Mouse (Mus musculus) limb, embryonic 14.5 days (tissue): ENCODE results near the gene Dazap1. TPM values are rescaled to one million over a fixed set of nuclear protein-coding genes. Genes with fewer than 3 reads are reported as not detected.
A peak's percentile ranks its signal among the peaks of the same experiment; 100 is the strongest.
"Not testable (repeated sequence)": the region's sequence is repeated elsewhere in the genome, so short reads cannot be mapped to it uniquely, and the experiment has no call there.

ENCODE experiments used
- ATAC-seq: fragments of 200-750 bp; cut with Nextera tagmentation; 2 replicates; pipeline ENCODE4 v1.8.0; 2017; ENCODE audit warnings: low read depth, moderate number of reproducible peaks, moderate TSS enrichment; ENCODE audit not compliant: low FRiP score
- DNase-seq: peaks from one replicate; pipeline ENCODE4 v3.0.0-alpha.2; 2015; ENCODE audit warnings: low spot score
- H3K27ac ChIP-seq: fragments of 300-500 bp; sonication (generic); replicated peaks from 2 replicates; pipeline ENCODE4 v1.5.1; 2014; ENCODE audit warnings: low read depth, mild to moderate bottlenecking, low read length, moderate library complexity, mixed read lengths
- H3K27me3 ChIP-seq: fragments of 300-500 bp; sonication (generic); 2 replicates; pipeline ENCODE4 v1.6.1; 2014; ENCODE audit warnings: low read length, mixed read lengths; ENCODE audit not compliant: control insufficient read depth, insufficient read depth
- H3K36me3 ChIP-seq: fragments of 300-500 bp; sonication (generic); 2 replicates; pipeline ENCODE4 v1.6.1; 2014; ENCODE audit warnings: mild to moderate bottlenecking, low read length, moderate library complexity, mixed read lengths; ENCODE audit not compliant: control insufficient read depth, insufficient read depth
- H3K4me1 ChIP-seq: fragments of 300-500 bp; sonication (generic); 2 replicates; pipeline ENCODE4 v1.6.1; 2014; ENCODE audit warnings: antibody characterized with exemption, low read length, mixed read lengths; ENCODE audit not compliant: control insufficient read depth, insufficient read depth
- H3K4me2 ChIP-seq: fragments of 300-500 bp; sonication (generic); replicated peaks from 2 replicates; pipeline ENCODE4 v1.6.1; 2014; ENCODE audit warnings: low read depth, mild to moderate bottlenecking, low read length, moderate library complexity; ENCODE audit not compliant: severe bottlenecking
- H3K4me3 ChIP-seq: fragments of 300-500 bp; sonication (generic); replicated peaks from 2 replicates; pipeline ENCODE4 v1.5.1; 2014; ENCODE audit warnings: low read length
- H3K9ac ChIP-seq: fragments of 300-500 bp; sonication (generic); 2 replicates; pipeline ENCODE4 v1.6.1; 2014; ENCODE audit warnings: mild to moderate bottlenecking, low read depth, low read length, moderate library complexity; ENCODE audit not compliant: severe bottlenecking
- H3K9me3 ChIP-seq: fragments of 300-500 bp; sonication (generic); 2 replicates; pipeline ENCODE4 v1.6.1; 2016; ENCODE audit warnings: low read length; ENCODE audit not compliant: control insufficient read depth
- POLR2A ChIP-seq: fragments of 200-500 bp; IDR thresholded peaks from 2 replicates; pipeline ENCODE4 v1.8.0; 2012; ENCODE audit warnings: inconsistent platforms, mild to moderate bottlenecking, moderate library complexity, borderline replicate concordance; ENCODE audit not compliant: insufficient read depth, insufficient read length; ENCODE audit errors: extremely low read depth
- WGBS: fragments of 180-500 bp; shearing (Covaris S2); extraction: QIAGEN DNeasy Blood & Tissue Kit; methylation state at CpG from one replicate; pipeline ENCODE4 v1.1.7; 2014; 5-methylcytosine and 5-hydroxymethylcytosine counted together
- polyA plus RNA-seq, 2 experiments: library from polyadenylated mRNA; depleted of rRNA in 1 of 2; stranded (reverse) in 1 of 2; unstranded in 1 of 2; fragments of >200 nt; fragmentation: Nextera tagmentation in 1 of 2; extraction: Ambion mirVana in 1 of 2; gene quantifications; 2 replicates each; pipeline versions ENCODE4 v1.2.1 to v1.2.3; 2012 to 2014

Gene Dazap1
- polyA plus RNA-seq, 2 experiments: 46.1 to 272 TPM

GRCm38 (mm10) chr10:80244791-80245399 is 16.4 kb upstream of the Dazap1 start:
- WGBS: 36% methylated on average over 5 of the region's 5 CpGs
- Histone ChIP-seq H3K36me3 (peaks cover 49% of the 10 kb centered on the region), H3K4me1 (peaks cover 8% of the 10 kb centered on the region; the same call in 1 of the 2 replicates), H3K9ac (no peak overlapping the region), H3K9me3 (no peaks in the 10 kb centered on the region), H3K4me3 (no peak overlapping the region), H3K27me3 (no peaks in the 10 kb centered on the region), H3K27ac (no peak overlapping the region), H3K4me2 (no peak overlapping the region)
- ATAC-seq: no peak
- peak; percentile 79 for DNase-seq
- TF ChIP-seq POLR2A: no peak

DNA sequence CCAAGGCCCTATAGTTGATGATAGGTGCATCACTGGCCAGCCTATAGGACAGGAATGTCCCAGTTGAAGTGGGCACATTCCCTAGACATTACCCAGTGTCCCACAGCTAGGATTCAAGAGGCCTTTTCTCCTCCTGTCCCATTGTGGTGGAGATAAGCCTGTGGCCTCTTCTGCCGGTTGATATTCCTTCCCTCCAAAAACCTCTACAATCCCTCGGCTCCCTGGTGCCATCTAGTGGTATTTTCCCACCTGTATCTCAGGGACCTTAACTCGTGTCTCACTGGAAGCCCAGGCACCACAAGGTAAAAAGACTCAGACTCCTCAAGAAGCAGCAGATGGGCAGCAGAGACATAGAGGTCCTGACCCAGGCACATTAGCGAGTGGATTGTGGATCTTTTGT is 15.7 kb upstream of the Dazap1 start:
- DNase-seq: peak; percentile 86
- no peak for ATAC-seq
- H3K4me3 ChIP-seq: no peak overlapping the region
- H3K9me3 ChIP-seq: no peaks in the 10 kb centered on the region
- WGBS: 7% methylated on average over 4 of the region's 4 CpGs
- H3K27me3 ChIP-seq: no peaks in the 10 kb centered on the region
- no peak overlapping the region for H3K27ac ChIP-seq
- no peak overlapping the region for H3K4me2 ChIP-seq
- peaks cover 42% of the 10 kb centered on the region for H3K36me3 ChIP-seq
- H3K4me1 ChIP-seq: peaks cover 11% of the 10 kb centered on the region; the same call in 1 of the 2 replicates
- no peak overlapping the region for H3K9ac ChIP-seq
- TF ChIP-seq POLR2A: no peak

DNA sequence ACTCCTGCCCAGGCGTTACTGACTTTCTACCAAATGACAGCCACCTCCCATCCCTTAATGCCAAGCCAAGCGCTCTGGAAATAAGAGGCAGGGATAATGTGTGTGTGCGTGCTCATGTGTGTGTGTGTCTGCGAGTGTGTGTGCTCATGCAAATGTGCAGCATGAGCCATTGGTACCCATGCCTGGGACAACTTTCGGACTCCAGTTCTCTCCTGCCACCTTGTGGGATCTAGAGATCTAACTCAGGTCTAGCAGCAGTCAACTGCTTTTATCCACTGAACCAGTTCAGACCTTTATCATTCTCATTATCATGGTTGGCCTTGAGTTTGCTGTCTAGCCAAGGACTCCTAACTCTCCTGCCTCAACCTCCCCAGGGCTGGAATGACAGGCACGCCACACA is 13.4 kb upstream of the Dazap1 start:
- WGBS: 53% methylated on average over 6 of the region's 6 CpGs

GRCm38 (mm10) chr10:80248437-80248836 is 12.8 kb upstream of the Dazap1 start:
- not testable (repeated sequence) for H3K9ac ChIP-seq, DNase-seq, H3K9me3 ChIP-seq, H3K27me3 ChIP-seq, ATAC-seq, H3K27ac ChIP-seq
- Histone ChIP-seq H3K4me3 (peak overlapping the region; percentile 74), H3K36me3 (peaks cover 21% of the 10 kb centered on the region), H3K4me1 (peaks cover 11% of the 10 kb centered on the region; the same call in 1 of the 2 replicates), H3K4me2 (peak overlapping the region; percentile 89)
- 34% methylated on average over 3 of the region's 3 CpGs for WGBS

More for the DNA sequence above, 13.4 kb upstream of the Dazap1 start:
- Histone ChIP-seq H3K27ac (no peak overlapping the region), H3K9ac (no peak overlapping the region), H3K27me3 (no peaks in the 10 kb centered on the region), H3K4me1 (peaks cover 11% of the 10 kb centered on the region; the same call in 1 of the 2 replicates), H3K36me3 (peaks cover 21% of the 10 kb centered on the region), H3K4me2 (no peak overlapping the region), H3K4me3 (no peak overlapping the region), H3K9me3 (no peaks in the 10 kb centered on the region)
- peak; percentile 44 for DNase-seq
- no peak for ATAC-seq
- no peak for TF ChIP-seq POLR2A

GRCm38 (mm10) chr10:80248971-80249640 is 12.2 kb upstream of the Dazap1 start, which contains the start of gene Ndufs7:
Ndufs7 (plus strand) TSS chr10:80249121.
- DNase-seq (peak; percentile 94), ATAC-seq (peak; percentile 93)
- Histone ChIP-seq H3K36me3 (peaks cover 21% of the 10 kb centered on the region), H3K4me1 (peaks cover 11% of the 10 kb centered on the region; the same call in 1 of the 2 replicates), H3K4me2 (peak within 1 kb of the TSS; percentile 89), H3K27ac (peak within 1 kb of the TSS; percentile 82), H3K9ac (peak within 1 kb of the TSS; percentile 73), H3K9me3 (no peaks in the 10 kb centered on the region), H3K4me3 (peak within 1 kb of the TSS; percentile 74), H3K27me3 (no peaks in the 10 kb centered on the region)
- WGBS: under 1% methylated on average over 53 of the region's 53 CpGs
- TF ChIP-seq POLR2A: peak; percentile 95; the same call in 1 of the 2 replicates
